Mouse (Mus musculus) lung, adult 2 months (tissue): ENCODE data around the gene Ankrd33b. TPM values are rescaled to one million over a fixed set of nuclear protein-coding genes. Genes with fewer than 3 reads are reported as not detected.

Source experiments
- DNase-seq: peaks from one replicate; pipeline ENCODE4 v3.0.0; 2022
- H3K4me1 ChIP-seq: fragments of 200-500 bp; 2 replicates; pipeline ENCODE4 v1.6.1; 2011; ENCODE audit warnings: low read length; ENCODE audit not compliant: control insufficient read depth, insufficient read depth
- H3K4me3 ChIP-seq: fragments of 200-500 bp; replicated peaks from 2 replicates; pipeline ENCODE3; 2011; ENCODE audit warnings: low read depth, mild to moderate bottlenecking, control low read depth, low read length; ENCODE audit errors: extremely low read depth
- CTCF ChIP-seq: fragments of 200-500 bp; IDR thresholded peaks from 2 replicates; pipeline ENCODE4 v1.5.1; 2011; ENCODE audit warnings: mild to moderate bottlenecking, low read length, control low read depth; ENCODE audit not compliant: insufficient read depth
- POLR2A ChIP-seq: fragments of 200-500 bp; IDR thresholded peaks from 2 replicates; pipeline ENCODE4 v1.6.1; 2011; ENCODE audit warnings: low read depth, mild to moderate bottlenecking, control low read depth, low read length, borderline replicate concordance; ENCODE audit errors: extremely low read depth
- WGBS: fragments of 180-500 bp; shearing (Covaris S2); methylation state at CpG from one replicate; pipeline ENCODE4 v1.1.7; 2018; 5-methylcytosine and 5-hydroxymethylcytosine counted together
- polyA plus RNA-seq: library from polyadenylated mRNA; depleted of rRNA; stranded (reverse); fragments of >200 nt; gene quantifications from 2 replicates; pipeline ENCODE4 v1.2.3, GENCODE M21; 2012

Ankrd33b gene
- polyA plus RNA-seq, 1 experiment, result 42.2 TPM

DNA sequence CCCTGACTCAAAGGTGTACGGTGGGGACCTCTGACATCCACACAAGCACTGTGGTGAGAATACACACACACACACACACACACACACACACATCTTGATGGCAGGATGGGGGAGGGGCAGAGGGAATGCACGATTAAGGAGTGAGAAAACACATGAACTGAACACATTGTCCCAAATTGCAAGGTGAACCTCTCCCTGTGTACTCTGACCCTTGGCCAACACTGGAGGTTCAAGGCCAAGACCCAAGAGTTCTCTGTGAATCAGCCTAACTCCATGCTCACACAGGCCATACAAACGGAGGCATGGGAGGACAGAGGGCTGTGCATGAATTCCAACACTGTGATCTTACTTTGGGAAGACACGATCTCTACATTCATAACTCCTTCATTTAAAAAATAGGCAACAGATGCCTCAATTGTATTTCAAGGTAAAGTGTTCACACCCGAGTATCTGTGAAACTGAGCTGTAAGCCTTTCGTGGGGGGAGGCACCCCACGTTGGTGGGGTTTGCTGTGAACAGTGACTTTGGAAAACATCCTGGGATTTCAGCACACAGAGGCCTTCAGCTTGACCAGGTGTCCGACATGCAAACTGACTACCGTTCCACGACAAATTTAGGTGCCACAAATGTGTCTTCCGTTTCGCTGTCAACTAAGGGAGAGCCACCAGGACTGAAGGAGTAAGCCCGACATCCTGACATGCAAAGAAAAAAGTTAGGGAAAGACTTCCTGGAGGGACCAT, 4.1 kb downstream of the Ankrd33b start:
- Histone ChIP-seq H3K4me1 (peaks cover 16% of the 10 kb centered on the region; the same call in 1 of the 2 replicates), H3K4me3 (no peak overlapping the region)
- no peak for DNase-seq
- TF ChIP-seq CTCF (no peak), POLR2A (no peak)
- WGBS, result 65% methylated on average over 13 of the region's 13 CpGs

- TF ChIP-seq CTCF (no peak), POLR2A (no peak)
- WGBS, result 66% methylated on average over 9 of the region's 9 CpGs
Measured at GRCm38 (mm10) chr15:31361259-31361853, 6.2 kb downstream of the Ankrd33b start.

DNA sequence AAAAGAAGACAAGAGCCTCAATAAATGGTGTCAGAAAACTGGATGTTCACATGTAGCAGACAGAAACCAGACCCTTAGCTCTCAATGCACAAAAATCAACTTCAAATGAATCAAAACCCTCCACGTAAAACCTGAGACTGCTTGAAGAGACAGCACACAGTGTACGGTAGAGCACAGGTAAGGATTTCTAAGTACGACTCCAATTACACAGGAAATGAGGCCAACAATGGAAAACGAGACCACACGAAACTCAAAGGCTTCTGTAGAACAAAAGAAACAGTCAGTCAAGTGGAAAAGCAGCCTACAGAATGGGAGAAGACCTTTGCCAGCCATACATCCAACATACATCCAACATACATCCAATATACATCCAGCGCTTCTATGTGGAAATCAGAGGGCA, 6.9 kb downstream of the Ankrd33b start:
- 57% methylated on average over 6 of the region's 6 CpGs for WGBS
- Histone ChIP-seq H3K4me3 (no peak overlapping the region), H3K4me1 (peaks cover 16% of the 10 kb centered on the region; the same call in 1 of the 2 replicates)
- no peak for DNase-seq
- TF ChIP-seq POLR2A (no peak), CTCF (no peak)

More at GRCm38 (mm10) chr15:31361259-31361853, 6.2 kb downstream of the Ankrd33b start:
- Histone ChIP-seq H3K4me1 (peaks cover 16% of the 10 kb centered on the region; the same call in 1 of the 2 replicates), H3K4me3 (no peak overlapping the region)
- no peak for DNase-seq

GRCm38 (mm10) chr15:31359805-31360204, 7.7 kb downstream of the Ankrd33b start:
- Histone ChIP-seq H3K4me3 (no peak overlapping the region), H3K4me1 (peaks cover 16% of the 10 kb centered on the region; the same call in 1 of the 2 replicates)
- WGBS, result 78% methylated on average over 6 of the region's 6 CpGs
- no peak for DNase-seq
- no peak for TF ChIP-seq POLR2A
- no peak for TF ChIP-seq CTCF

- TF ChIP-seq POLR2A (no peak), CTCF (no peak)
- Histone ChIP-seq H3K4me1 (peaks cover 23% of the 10 kb centered on the region), H3K4me3 (no peak overlapping the region)
- no peak for DNase-seq
- 60% methylated on average over 13 of the region's 13 CpGs for WGBS
Measured at GRCm38 (mm10) chr15:31352494-31353279, 14.8 kb downstream of the Ankrd33b start.

- 41% methylated on average over 7 of the region's 7 CpGs for WGBS
- peaks cover 26% of the 10 kb centered on the region for H3K4me1 ChIP-seq
- TF ChIP-seq CTCF (no peak), POLR2A (no peak)
- no peak overlapping the region for H3K4me3 ChIP-seq
- DNase-seq, result no peak
Measured at GRCm38 (mm10) chr15:31349810-31350341, 17.6 kb downstream of the Ankrd33b start.

DNA sequence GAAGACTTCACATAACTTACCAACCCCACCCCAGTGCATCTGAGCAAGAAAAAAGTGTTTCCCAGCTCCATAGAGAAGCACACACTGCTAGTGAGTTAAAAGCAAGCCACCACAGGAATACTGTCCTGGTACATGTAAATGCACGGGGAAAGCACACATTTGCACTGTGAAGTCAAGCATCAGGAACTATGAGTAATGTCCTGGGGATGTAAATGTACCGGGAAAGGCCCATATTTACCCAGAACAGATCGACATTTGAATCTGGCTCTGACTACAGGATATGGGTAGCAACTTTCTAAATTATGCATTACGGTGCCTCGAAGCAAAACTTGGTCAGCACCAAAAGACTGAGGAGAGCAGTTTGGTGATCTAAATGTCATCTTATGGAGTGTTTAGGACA, 18.5 kb downstream of the Ankrd33b start:
- TF ChIP-seq POLR2A (no peak), CTCF (no peak)
- no peak for DNase-seq
- Histone ChIP-seq H3K4me1 (peaks cover 27% of the 10 kb centered on the region), H3K4me3 (no peak overlapping the region)
- 49% methylated on average over 5 of the region's 5 CpGs for WGBS

DNA sequence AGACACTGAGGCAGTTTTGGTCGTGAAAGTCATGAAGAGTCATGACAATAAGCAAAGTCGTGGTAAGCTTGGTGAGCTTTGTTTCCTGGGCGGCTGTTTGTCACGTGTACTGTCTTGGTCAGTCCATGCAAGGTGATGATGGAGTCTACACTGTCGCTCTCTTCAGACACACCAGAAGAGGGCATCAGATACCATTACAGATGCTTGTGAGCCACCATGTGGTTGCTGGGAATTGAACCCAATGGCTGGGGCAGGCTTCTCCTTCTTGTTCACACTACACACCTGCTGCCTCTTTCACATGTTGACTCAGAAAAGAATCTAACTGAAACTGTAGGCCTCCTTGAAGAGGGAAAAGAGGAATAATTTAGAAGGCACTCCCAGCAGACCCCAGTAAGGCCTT, 19.3 kb downstream of the Ankrd33b start:
- WGBS, result 57% methylated on average over 5 of the region's 5 CpGs
- no peak for DNase-seq

GRCm38 (mm10) chr15:31346508-31346907, 21.0 kb downstream of the Ankrd33b start:
- no peak for DNase-seq
- Histone ChIP-seq H3K4me1 (peaks cover 36% of the 10 kb centered on the region), H3K4me3 (no peak overlapping the region)
- 74% methylated on average over 2 of the region's 2 CpGs for WGBS
- no peak for TF ChIP-seq CTCF
- no peak for TF ChIP-seq POLR2A

More for the DNA sequence above, 19.3 kb downstream of the Ankrd33b start:
- H3K4me3 ChIP-seq, result no peak overlapping the region
- no peak for TF ChIP-seq CTCF
- no peak for TF ChIP-seq POLR2A
- H3K4me1 ChIP-seq, result peaks cover 33% of the 10 kb centered on the region
